Mouse (Mus musculus) urinary bladder, postnatal 10 days (tissue): Measurements from ENCODE around the gene Gtf3c5.
A peak's percentile ranks its signal among the peaks of the same experiment; 100 is the strongest.

Experiments
- DNase-seq: peaks from one replicate; pipeline ENCODE4 v3.0.0; 2022; ENCODE audit warnings: low spot score

The Gtf3c5 gene

GRCm38 (mm10) chr2:28569903-28570302, 13.6 kb downstream of the Gtf3c5 start:
- DNase-seq: no peak

- no peak for DNase-seq
These were observed 17.0 kb downstream of the Gtf3c5 start for GRCm38 (mm10) chr2:28566545-28566944.

DNA sequence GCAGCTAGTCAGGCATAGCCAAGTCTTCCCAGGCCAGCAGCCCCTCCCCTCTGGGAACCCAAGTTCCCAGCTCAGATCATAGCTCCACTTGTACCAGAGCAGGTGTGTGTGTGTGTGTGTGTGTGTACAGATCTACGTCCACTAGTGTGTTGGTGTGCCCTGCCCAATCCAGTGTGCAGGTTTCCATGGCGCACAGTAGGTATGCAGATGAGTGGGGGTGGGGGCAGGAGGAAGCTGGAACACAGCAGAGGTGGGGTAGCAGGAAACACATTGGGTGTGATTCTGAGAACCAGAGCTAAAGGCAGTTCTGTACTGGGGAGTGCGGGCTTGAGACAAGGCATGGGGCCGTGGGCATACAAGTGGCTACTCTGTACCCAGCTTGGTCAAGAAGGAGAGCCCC, 19.2 kb downstream of the Gtf3c5 start:
- DNase-seq: no peak

DNA sequence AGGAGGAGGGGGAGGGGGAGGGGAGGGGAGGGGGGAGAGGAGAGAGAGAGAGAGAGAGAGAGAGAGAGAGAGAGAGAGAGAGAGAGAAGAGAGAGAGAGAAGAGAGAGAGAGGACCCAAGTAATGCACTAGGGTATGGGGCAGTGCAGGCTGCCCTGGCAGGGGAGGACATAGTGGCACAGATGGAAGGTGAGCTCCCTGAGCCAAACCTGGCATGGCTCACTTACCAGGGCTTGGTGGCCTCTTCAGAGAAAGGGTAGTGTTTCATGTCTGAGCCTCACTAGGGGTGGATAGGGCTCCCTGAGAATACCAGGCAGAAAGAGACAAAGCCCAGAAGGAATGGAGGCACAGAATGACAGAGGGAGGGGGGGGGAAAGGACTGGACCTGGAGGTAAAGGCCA, 19.7 kb downstream of the Gtf3c5 start:
- DNase-seq: no peak

- DNase-seq: no peak
These were observed 20.2 kb downstream of the Gtf3c5 start, which contains the start of gene Cel for GRCm38 (mm10) chr2:28563303-28563702. Cel (minus strand) TSS chr2:28563403.

GRCm38 (mm10) chr2:28557452-28557851, 26.1 kb downstream of the Gtf3c5 start:
- DNase-seq: no peak

DNA sequence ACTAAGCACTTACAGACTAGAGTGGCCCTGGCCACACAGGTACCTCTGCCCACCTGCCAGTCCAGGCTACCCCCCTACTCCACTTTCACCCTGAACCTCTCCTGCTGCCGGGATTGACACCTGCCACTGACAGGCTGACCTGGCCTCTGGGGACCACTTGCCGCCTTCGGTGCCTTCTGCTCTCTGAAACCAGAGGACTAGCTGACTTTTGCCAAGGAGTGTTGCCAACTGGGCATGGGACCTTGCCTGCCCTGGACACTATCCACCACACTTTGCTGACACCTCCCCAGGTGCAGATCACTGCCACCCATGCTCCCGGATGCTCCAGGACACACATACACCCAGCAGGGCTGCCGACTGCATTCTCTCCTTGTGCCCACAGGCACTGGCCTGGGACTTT, 31.2 kb downstream of the Gtf3c5 start:
- DNase-seq: no peak

DNA sequence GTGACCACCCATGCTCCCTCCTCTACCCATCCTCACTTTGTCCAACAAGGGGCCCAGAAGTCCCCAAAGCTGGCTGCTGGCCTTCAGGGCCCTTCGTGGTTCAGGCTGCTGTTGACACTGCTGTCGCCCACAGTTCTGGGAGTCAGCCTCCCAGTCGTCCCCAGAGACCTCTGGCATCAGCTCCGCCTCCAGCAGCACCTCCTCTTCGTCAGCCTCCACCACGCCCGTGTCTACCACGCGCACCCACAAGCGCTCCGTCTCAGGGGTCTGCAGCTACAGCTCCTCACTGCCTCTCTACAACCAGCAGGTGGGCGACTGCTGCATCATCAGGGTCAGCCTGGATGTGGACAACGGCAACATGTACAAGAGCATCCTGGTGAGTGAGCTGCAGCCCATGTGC, 34.4 kb downstream of the Gtf3c5 start:
- no peak for DNase-seq

DNA sequence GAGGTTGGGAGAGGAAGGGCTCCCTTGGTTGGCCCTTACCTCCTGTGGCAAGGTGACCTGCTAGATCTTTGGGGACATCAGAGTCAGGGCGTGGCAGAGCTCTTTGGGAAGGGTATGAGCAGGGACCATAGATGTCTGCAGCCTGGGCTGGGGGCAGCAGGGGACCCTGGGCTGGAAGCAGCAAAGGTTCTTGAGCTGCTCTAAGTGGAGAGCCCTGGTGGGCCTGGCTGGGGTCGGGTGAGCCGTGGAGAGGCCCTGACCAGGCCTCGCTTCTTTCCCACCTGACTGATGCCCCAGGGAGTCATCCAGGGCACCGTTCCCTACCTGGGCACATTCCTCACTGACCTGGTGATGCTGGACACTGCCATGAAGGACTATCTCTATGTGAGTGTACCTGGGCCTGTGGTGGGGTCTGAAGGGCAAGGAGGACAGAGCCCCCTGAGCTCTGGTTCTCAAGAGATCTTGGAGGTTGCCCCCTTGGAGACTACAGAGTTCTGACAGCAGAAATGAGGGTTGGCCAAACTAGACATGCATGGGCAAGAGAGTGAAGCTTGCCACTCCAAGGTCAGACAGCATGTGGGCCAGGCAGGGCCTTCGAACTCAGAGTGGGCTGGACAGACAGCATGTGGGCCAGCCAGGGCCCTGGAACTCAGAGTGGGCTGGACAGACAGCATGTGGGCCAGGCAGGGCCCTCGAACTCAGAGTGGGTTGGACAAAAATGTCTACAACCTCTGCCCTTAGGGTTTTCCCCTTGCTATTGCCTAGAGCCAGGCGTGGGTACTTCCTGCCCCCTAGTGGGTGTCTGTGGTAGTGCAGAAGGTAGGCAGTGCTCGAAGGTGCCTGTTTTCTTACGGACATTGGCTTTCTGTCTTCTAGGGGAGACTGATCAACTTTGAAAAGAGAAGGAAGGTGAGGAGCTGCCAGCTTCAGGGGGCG, 36.0 kb downstream of the Gtf3c5 start:
- peak; percentile 67 for DNase-seq

GRCm38 (mm10) chr2:28546560-28546959, 37.0 kb downstream of the Gtf3c5 start:
- no peak for DNase-seq

- DNase-seq: no peak
These were observed 37.6 kb downstream of the Gtf3c5 start for GRCm38 (mm10) chr2:28545976-28546375.

- DNase-seq: no peak
These were observed 39.7 kb downstream of the Gtf3c5 start for GRCm38 (mm10) chr2:28543894-28544293.

DNA sequence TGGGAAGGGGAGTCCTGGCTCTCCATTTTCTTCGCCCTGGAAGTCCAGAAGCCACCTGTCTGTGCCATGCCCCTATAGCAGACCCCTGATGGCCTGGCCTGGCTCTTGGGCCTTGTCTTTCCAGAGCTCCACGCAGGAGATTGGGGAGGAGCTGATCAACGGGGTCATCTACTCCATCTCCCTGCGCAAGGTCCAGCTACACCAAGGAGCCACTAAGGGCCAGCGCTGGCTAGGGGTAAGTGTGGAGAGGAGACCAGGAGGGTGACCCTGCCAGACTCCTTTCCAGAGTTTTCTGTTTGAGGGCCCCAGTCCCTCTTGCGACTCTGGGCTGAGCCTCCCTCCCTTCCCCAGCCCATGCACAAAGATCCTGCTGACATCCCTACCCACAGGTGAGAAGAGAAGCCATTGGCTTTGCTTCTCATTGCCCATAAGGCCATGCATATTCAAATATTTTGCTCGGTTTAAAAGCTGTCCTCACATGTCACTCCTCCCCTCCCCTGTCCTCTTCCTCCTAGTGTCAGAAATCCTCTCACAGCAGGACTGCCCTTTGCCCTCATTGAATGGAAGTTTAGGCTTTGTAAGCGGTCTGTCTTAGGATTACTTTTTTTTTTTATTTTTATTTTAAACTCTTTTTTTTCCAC, 42.8 kb downstream of the Gtf3c5 start:
- DNase-seq: no peak

GRCm38 (mm10) chr2:28539949-28540348, 43.6 kb downstream of the Gtf3c5 start:
- no peak for DNase-seq

GRCm38 (mm10) chr2:28539206-28539605, 44.3 kb downstream of the Gtf3c5 start:
- no peak for DNase-seq

DNA sequence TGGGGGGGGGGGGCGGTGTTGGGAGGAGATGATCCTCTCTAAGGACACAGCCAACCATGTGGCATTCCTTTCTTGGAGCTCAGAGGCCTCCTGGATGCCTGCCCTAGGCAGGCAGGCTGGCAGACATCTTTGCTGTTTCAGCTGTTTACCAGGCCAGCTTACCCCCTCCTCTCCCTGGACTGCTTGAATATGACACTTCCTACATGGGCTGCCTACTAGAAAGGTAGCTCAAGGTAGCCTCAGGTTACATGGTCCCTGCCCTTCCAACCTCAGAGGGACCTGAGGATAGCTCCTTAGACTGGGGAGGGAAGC, 44.8 kb downstream of the Gtf3c5 start:
- DNase-seq: no peak

DNA sequence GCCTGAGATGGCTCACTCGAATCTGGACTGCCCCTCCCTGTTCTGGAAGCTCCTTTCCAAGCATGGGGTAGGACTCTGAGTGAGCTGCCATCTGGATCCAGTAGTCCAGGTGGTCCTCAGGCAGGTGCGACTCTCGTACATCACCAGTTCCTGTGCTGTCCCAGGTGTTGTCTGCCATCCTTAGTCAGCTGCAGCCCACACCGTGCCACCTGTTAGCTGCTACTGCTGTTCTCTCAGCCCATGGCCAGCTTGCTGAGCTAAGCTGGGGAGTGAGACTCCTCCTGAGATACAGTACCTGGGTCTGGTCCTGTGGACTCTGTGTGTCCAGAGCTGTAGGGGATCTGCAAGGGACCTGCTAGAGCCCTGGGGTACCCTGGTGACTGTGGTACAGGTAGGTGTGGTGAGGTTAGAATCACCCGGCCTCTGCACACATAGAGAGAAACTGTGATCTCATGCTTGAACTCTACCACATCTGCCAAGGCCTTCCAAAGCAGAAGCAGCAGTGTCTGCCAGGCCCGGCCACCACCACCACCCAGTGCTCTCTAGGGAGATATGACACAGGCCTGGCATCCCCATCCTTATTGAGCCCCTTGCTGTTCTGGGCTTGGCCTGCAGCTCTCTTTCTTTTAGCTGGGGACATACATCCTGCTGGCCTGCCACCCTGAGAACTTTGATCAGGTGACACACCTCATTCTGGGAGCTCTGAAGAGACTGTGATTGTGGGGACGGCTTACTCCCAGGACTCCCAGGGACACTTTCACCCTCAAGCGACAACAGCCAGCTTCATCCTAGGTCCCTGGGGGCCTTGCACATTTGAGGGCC, 45.3 kb downstream of the Gtf3c5 start:
- DNase-seq: no peak

- DNase-seq: no peak
These were observed 46.0 kb downstream of the Gtf3c5 start for GRCm38 (mm10) chr2:28537634-28537920.

DNA sequence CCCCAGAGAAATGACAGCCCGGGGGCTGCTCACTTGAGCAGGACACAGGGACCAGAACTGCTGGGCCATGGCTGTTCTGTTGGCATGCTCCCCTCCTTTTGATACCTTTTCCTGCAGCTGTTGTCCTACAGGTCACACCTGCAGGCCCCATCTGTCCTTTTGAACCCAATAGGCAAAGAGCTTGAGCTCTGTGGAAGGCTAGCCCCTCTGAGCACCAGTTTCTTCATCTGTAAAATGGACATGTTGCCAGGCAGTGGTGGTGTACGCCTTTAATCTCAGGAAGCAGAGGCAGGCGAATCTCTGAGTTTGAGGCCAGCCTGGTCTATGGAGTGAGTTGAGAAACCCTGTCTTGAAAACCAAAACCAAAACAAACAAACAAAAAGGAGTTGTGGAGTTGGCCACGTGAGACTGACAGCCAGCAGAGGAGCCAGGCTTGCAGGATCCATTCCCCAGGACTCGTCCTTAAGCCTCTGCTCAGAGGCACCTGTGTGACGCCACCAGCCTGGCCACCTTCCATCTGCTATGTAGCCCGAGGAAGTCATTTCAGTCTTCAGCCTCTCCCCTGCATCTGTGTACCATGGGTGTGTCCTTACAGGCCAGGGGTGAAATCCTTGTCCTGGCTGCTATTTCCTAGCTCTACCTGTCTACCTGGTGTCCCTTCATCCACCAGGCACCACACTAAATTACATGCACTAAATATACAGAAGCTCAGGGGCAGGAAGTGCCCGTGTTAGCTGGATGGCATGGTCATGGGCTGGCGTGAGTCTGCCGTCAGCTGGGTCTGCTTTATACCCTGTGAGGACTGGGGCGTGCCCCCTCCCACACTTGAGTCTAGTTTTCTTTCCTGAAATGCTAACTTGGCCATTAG, 46.6 kb downstream of the Gtf3c5 start:
- no peak for DNase-seq

- DNase-seq: no peak
These were observed 47.4 kb downstream of the Gtf3c5 start for GRCm38 (mm10) chr2:28536166-28536565.

DNA sequence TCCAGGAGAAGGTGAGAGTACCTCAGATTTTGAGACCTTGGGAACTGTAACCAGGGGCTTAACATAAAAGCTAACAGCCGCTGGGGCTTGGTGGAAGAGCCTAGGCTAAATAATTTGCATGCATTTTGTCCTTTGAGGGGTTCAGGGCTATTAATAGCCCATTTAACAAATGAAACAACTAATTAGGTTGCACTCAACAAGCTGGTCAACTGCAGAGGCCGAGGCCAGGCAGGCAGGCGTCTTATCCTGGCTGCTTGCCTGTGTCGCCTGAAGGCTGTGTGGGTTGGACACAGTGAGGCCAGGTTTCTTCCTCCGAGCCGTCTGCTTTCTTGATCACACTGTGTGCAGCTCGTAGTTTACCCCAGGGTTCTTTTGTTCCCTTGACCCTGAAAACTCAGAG, 47.9 kb downstream of the Gtf3c5 start:
- no peak for DNase-seq

DNA sequence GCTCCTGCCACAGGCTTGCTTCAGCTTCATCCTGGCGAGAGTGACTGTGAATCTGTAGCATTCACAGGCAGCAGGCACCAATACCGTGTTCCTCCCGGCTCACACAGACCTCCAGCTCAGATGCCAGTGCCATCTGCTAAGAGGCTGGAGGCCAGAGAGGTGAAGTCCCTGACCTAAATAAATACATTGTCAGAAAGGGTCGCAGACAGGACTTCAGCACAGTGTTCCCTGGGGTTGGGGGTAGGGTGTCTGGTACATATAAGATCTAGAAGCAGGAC, 48.3 kb downstream of the Gtf3c5 start:
- no peak for DNase-seq
